Mouse (Mus musculus): ENCODE measurements around the gene Oxnad1.

Oxnad1 gene

GRCm38 (mm10) chr14:32140359-32140965 is 55.3 kb downstream of the Oxnad1 start:
- no peaks in the 10 kb centered on the region for H3K36me3 ChIP-seq (ENCODE audit: insufficient read depth, low read length)
- no peaks in the 10 kb centered on the region for H3K27me3 ChIP-seq (ENCODE audit: insufficient read depth, low read length)
- TF ChIP-seq CTCF (conservative IDR thresholded peaks at IDR 0.05; ENCODE audit: low read length): peak; percentile 24; the same call in 1 of the 2 replicates
- TF ChIP-seq POU5F1 (IDR thresholded peaks at IDR 0.05; ENCODE audit: borderline replicate concordance, low read length): no peak
- TF ChIP-seq NANOG (IDR thresholded peaks at IDR 0.05; ENCODE audit: borderline replicate concordance, low read length): no peak
- peaks cover 42% of the 10 kb centered on the region for H3K4me1 ChIP-seq (replicated peaks; ENCODE audit: low read depth, low read length)
- H3K4me3 ChIP-seq (replicated peaks; ENCODE audit: low read length): no peak overlapping the region
- H3K9me3 ChIP-seq (ENCODE audit: low read length): no peaks in the 10 kb centered on the region

- Histone ChIP-seq H3K27me3 (ENCODE audit: insufficient read depth, low read length) (no peaks in the 10 kb centered on the region), H3K4me3 (replicated peaks; ENCODE audit: low read length) (no peak within 1 kb of the TSS), H3K9me3 (ENCODE audit: low read length) (no peaks in the 10 kb centered on the region), H3K36me3 (ENCODE audit: insufficient read depth, low read length) (no peaks in the 10 kb centered on the region), H3K4me1 (replicated peaks; ENCODE audit: low read depth, low read length) (peaks cover 29% of the 10 kb centered on the region)
- no peak for TF ChIP-seq POU5F1 (IDR thresholded peaks at IDR 0.05; ENCODE audit: borderline replicate concordance, low read length)
- no peak for TF ChIP-seq NANOG (IDR thresholded peaks at IDR 0.05; ENCODE audit: borderline replicate concordance, low read length)
- TF ChIP-seq CTCF (conservative IDR thresholded peaks at IDR 0.05; ENCODE audit: low read length): no peak
Measured at GRCm38 (mm10) chr14:32141723-32142122, 56.5 kb downstream of the Oxnad1 start, which contains the start of gene Msmb. TSS of gene Msmb (plus strand) at chr14:32142023.

GRCm38 (mm10) chr14:32144734-32145133 is 59.6 kb downstream of the Oxnad1 start:
- H3K4me3 ChIP-seq (replicated peaks; ENCODE audit: low read length): no peak overlapping the region
- H3K36me3 ChIP-seq (ENCODE audit: insufficient read depth, low read length): no peaks in the 10 kb centered on the region
- TF ChIP-seq CTCF (conservative IDR thresholded peaks at IDR 0.05; ENCODE audit: low read length): no peak
- TF ChIP-seq NANOG (IDR thresholded peaks at IDR 0.05; ENCODE audit: borderline replicate concordance, low read length): no peak
- TF ChIP-seq POU5F1 (IDR thresholded peaks at IDR 0.05; ENCODE audit: borderline replicate concordance, low read length): no peak
- no peaks in the 10 kb centered on the region for H3K27me3 ChIP-seq (ENCODE audit: insufficient read depth, low read length)
- H3K4me1 ChIP-seq (replicated peaks; ENCODE audit: low read depth, low read length): peaks cover 23% of the 10 kb centered on the region
- H3K9me3 ChIP-seq (ENCODE audit: low read length): no peaks in the 10 kb centered on the region

GRCm38 (mm10) chr14:32145401-32145800 is 60.2 kb downstream of the Oxnad1 start:
- Histone ChIP-seq H3K4me1 (replicated peaks; ENCODE audit: low read depth, low read length) (peaks cover 20% of the 10 kb centered on the region), H3K4me3 (replicated peaks; ENCODE audit: low read length) (no peak overlapping the region), H3K36me3 (ENCODE audit: insufficient read depth, low read length) (no peaks in the 10 kb centered on the region), H3K9me3 (ENCODE audit: low read length) (no peaks in the 10 kb centered on the region), H3K27me3 (ENCODE audit: insufficient read depth, low read length) (no peaks in the 10 kb centered on the region)
- TF ChIP-seq CTCF (conservative IDR thresholded peaks at IDR 0.05; ENCODE audit: low read length): no peak
- no peak for TF ChIP-seq NANOG (IDR thresholded peaks at IDR 0.05; ENCODE audit: borderline replicate concordance, low read length)
- TF ChIP-seq POU5F1 (IDR thresholded peaks at IDR 0.05; ENCODE audit: borderline replicate concordance, low read length): no peak

- H3K27me3 ChIP-seq (ENCODE audit: insufficient read depth, low read length): no peaks in the 10 kb centered on the region
- no peaks in the 10 kb centered on the region for H3K9me3 ChIP-seq (ENCODE audit: low read length)
- peaks cover 14% of the 10 kb centered on the region for H3K4me1 ChIP-seq (replicated peaks; ENCODE audit: low read depth, low read length)
- no peak overlapping the region for H3K4me3 ChIP-seq (replicated peaks; ENCODE audit: low read length)
- H3K36me3 ChIP-seq (ENCODE audit: insufficient read depth, low read length): no peaks in the 10 kb centered on the region
- no peak for TF ChIP-seq NANOG (IDR thresholded peaks at IDR 0.05; ENCODE audit: borderline replicate concordance, low read length)
Measured at GRCm38 (mm10) chr14:32145809-32146511, 60.8 kb downstream of the Oxnad1 start.

- Histone ChIP-seq H3K9me3 (ENCODE audit: low read length) (no peaks in the 10 kb centered on the region), H3K4me3 (replicated peaks; ENCODE audit: low read length) (no peak overlapping the region), H3K27me3 (ENCODE audit: insufficient read depth, low read length) (no peaks in the 10 kb centered on the region), H3K36me3 (ENCODE audit: insufficient read depth, low read length) (no peaks in the 10 kb centered on the region), H3K4me1 (replicated peaks; ENCODE audit: low read depth, low read length) (peaks cover 8% of the 10 kb centered on the region)
- no peak for TF ChIP-seq NANOG (IDR thresholded peaks at IDR 0.05; ENCODE audit: borderline replicate concordance, low read length)
- TF ChIP-seq POU5F1 (IDR thresholded peaks at IDR 0.05; ENCODE audit: borderline replicate concordance, low read length): no peak
- no peak for TF ChIP-seq CTCF (conservative IDR thresholded peaks at IDR 0.05; ENCODE audit: low read length)
Measured at GRCm38 (mm10) chr14:32146578-32146977, 61.4 kb downstream of the Oxnad1 start.

GRCm38 (mm10) chr14:32150872-32151271 is 65.7 kb downstream of the Oxnad1 start:
- Histone ChIP-seq H3K4me1 (replicated peaks; ENCODE audit: low read depth, low read length) (0 out of 2 replicates have a peak, but pooled peaks cover 3% of the 10 kb centered on the region), H3K4me3 (replicated peaks; ENCODE audit: low read length) (no peak overlapping the region), H3K9me3 (ENCODE audit: low read length) (no peaks in the 10 kb centered on the region), H3K27me3 (ENCODE audit: insufficient read depth, low read length) (no peaks in the 10 kb centered on the region), H3K36me3 (ENCODE audit: insufficient read depth, low read length) (no peaks in the 10 kb centered on the region)
- TF ChIP-seq POU5F1 (IDR thresholded peaks at IDR 0.05; ENCODE audit: borderline replicate concordance, low read length) (no peak), CTCF (conservative IDR thresholded peaks at IDR 0.05; ENCODE audit: low read length) (no peak), NANOG (IDR thresholded peaks at IDR 0.05; ENCODE audit: borderline replicate concordance, low read length) (no peak)

- H3K36me3 ChIP-seq (ENCODE audit: insufficient read depth, low read length): no peaks in the 10 kb centered on the region
- no peaks in the 10 kb centered on the region for H3K27me3 ChIP-seq (ENCODE audit: insufficient read depth, low read length)
- TF ChIP-seq POU5F1 (IDR thresholded peaks at IDR 0.05; ENCODE audit: borderline replicate concordance, low read length) (no peak), CTCF (conservative IDR thresholded peaks at IDR 0.05; ENCODE audit: low read length) (no peak), NANOG (IDR thresholded peaks at IDR 0.05; ENCODE audit: borderline replicate concordance, low read length) (no peak)
- H3K4me1 ChIP-seq (replicated peaks; ENCODE audit: low read depth, low read length): peaks cover 4% of the 10 kb centered on the region; the same call in 1 of the 2 replicates
- no peaks in the 10 kb centered on the region for H3K9me3 ChIP-seq (ENCODE audit: low read length)
- no peak overlapping the region for H3K4me3 ChIP-seq (replicated peaks; ENCODE audit: low read length)
Measured at GRCm38 (mm10) chr14:32152243-32152965, 67.2 kb downstream of the Oxnad1 start.
